Mouse (Mus musculus): Measurements from ENCODE around the gene Egfr. TPM values are rescaled to one million over a fixed set of nuclear protein-coding genes. Genes with fewer than 3 reads are reported as not detected.

Gene Egfr
- total RNA-seq, 4 experiments from 2014 or later, result 3.5 to 12.1 (median 8.5) TPM

DNA sequence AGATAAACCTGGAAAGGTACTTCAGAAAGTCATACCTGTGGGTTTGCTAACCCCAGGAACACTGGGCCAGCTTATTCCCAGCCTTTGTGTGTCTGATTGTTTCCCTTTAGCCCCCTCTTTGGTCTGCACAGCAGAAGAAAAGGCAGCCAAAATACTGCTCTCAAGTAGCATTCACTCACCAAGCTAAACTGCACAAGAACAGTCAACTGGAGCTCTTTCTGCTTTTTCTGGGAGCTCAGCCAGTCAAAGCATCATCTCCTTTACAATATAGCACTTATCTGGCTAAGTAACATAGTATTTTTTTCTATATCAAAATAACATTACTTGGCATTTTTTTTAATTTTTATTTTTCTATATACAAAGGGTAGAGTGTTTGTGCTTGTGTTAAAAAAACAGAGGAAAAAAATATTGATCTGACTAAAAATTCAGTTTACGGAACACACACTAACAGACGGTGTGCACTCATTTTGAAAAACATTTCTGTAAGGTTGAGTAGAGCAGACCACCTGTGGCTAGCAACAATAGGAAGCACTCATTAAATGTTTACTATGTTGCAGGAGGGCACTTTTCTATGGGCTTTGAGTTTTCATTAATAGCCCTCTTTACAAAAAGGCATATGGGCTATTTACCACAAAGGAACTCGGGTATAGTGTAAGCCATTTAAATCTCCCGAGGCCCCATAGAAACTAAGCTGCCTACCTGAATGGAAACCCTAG lies 72.0 kb downstream of the Egfr start:
- DNase-seq (ENCODE audit: low spot score in 2 of 2), result no peak

DNA sequence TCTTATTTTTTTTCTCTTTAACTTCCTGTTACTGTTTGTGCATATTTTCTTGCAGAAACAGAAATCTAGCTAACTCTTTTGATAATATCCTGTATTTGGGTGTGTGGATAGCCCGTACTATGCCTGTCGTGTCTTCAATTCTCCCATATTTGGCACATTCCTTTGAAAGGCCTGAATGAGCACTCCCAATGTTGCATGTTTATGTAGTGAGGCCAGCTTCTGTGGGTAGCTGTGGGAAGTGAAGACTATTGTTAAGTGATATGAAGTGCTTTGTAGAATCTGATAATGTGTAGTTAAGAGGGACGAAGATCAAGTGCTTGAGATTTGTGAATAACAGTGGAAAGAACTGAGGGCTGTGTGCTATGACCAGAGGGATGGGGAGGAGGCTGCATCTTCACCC lies 77.5 kb downstream of the Egfr start:
- no peak for DNase-seq (ENCODE audit: low spot score in 2 of 2)

GRCm38 (mm10) chr11:16830531-16831227 lies 78.7 kb downstream of the Egfr start:
- no peak for DNase-seq (ENCODE audit: low spot score in 2 of 2)

DNA sequence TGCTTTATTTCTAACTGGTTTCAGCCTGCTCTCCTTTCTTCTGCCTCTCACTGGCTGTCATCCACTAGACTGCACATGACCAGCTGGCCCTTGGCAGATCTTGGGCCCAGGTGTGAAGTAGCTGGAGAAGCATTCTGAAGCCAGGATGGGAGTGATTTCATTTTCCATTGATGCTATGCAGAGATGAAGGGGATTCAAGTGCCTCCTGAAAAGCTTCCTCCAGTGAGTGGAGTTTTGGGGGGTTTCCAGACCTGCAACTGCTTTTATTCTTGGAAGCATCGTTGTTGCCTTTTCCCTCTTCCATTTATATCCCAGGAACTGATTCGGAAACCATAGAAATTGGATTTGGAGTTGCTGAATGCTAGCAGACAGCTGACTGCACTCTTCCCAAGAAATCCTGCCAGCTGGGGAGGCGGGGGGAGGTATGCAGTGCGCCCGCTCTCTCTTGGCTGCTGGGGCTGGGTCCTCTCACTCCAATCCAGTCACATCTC lies 80.0 kb downstream of the Egfr start:
- peak in 1 of 2 experiments; percentile 26 for DNase-seq (ENCODE audit: low spot score in 2 of 2)

GRCm38 (mm10) chr11:16838772-16839171 lies 86.8 kb downstream of the Egfr start:
- DNase-seq (ENCODE audit: low spot score in 2 of 2), result no peak

- DNase-seq (ENCODE audit: low spot score in 2 of 2), result no peak
These were observed 90.9 kb downstream of the Egfr start for GRCm38 (mm10) chr11:16842924-16843323.

DNA sequence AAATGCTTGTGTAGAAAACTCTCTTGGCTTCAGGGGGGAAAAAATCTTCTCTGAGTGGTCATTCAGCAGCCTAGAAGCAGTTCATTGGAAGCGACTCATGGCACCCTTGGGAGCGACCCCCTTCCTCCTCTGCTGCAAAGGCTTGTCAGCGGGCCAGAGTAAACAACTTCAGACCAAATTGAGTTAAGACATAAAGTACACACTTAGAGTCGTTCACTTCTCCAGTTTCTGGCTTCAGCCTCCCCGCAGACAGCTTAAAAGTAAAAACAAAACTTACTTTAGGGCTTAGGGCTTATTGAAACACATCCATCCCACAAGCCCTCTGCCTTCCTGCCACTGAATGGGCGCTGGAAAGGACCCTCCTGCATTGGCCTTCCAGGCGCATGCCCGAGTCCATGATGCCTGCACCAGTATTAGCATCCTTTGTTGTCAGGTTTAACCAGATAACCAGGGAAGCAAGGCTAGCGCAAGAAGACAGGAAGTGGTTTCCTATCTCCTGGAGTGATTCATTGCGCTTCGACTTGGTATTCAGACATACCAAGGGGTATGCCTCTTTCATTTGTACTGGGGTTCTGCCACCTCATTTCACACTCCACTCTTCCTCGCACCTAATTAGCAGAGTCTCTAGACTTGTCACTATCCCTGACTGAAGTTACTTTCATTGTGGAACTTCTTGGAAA lies 92.0 kb downstream of the Egfr start:
- DNase-seq (ENCODE audit: low spot score in 2 of 2), result peak in 1 of 2 experiments; percentile 23

- DNase-seq (ENCODE audit: low spot score in 2 of 2), result peak; percentile 13 to 28
These were observed 96.9 kb downstream of the Egfr start for GRCm38 (mm10) chr11:16848881-16849280.

GRCm38 (mm10) chr11:16851361-16851760 lies 99.4 kb downstream of the Egfr start:
- no peak for DNase-seq (ENCODE audit: low spot score in 2 of 2)

GRCm38 (mm10) chr11:16854111-16854510 lies 102.1 kb downstream of the Egfr start:
- no peak for DNase-seq (ENCODE audit: low spot score in 2 of 2)

DNA sequence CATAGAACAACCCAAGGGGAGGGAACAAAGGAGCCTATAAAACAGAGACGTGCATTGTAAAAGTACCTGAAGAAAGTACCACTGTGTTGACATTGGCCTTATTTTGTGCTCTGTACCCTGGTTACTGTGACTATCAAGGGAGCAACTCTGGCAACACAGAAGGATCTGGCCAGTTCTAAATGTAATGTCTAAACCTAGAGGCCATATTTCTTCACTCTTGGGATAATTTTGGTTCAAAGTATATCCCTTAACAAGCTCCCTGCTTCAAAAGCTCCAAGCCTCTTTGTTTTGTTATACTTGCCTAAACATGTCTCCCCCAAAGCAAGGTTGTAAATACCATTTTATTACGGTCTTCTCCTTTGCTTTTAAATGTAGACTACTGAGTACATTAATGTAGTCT lies 105.3 kb downstream of the Egfr start:
- DNase-seq (ENCODE audit: low spot score in 2 of 2), result no peak

- no peak for DNase-seq (ENCODE audit: low spot score in 2 of 2)
These were observed 109.0 kb downstream of the Egfr start for GRCm38 (mm10) chr11:16861037-16861436.

- no peak for DNase-seq (ENCODE audit: low spot score in 2 of 2)
These were observed 111.5 kb downstream of the Egfr start for GRCm38 (mm10) chr11:16863547-16863946.

- peak; percentile 22 to 38 for DNase-seq (ENCODE audit: low spot score in 2 of 2)
These were observed 113.1 kb downstream of the Egfr start for GRCm38 (mm10) chr11:16864980-16865561.

GRCm38 (mm10) chr11:16868051-16868450 lies 116.0 kb downstream of the Egfr start:
- no peak for DNase-seq (ENCODE audit: low spot score in 2 of 2)

DNA sequence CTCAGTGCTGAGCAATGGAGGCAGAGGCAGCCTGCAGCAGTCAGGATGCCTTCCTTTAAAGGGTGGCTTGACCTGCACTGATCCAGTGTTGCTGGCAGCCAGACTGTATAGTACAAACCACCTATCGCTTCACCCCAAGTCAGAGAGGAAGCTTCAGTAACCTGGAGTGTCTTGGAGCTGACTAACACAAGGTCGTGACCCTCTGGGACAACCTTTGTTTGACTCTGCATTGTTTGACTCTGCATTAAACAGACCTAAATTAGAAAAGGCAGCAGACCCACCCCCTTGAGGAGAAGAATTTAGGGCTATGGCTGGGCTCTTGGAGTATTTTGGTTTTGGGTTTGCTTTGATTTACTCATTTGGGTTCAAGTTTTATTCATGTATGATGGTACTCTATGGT lies 117.5 kb downstream of the Egfr start:
- no peak for DNase-seq (ENCODE audit: low spot score in 2 of 2)

- peak; percentile 34 to 45 for DNase-seq (ENCODE audit: low spot score in 2 of 2)
These were observed 119.1 kb downstream of the Egfr start for GRCm38 (mm10) chr11:16871120-16871519.

GRCm38 (mm10) chr11:16877676-16878378 lies 125.8 kb downstream of the Egfr start:
- DNase-seq (ENCODE audit: low spot score in 2 of 2), result no peak

- DNase-seq (ENCODE audit: low spot score in 2 of 2), result no peak
These were observed 129.9 kb downstream of the Egfr start for GRCm38 (mm10) chr11:16881932-16882331.

GRCm38 (mm10) chr11:16886152-16886551 lies 134.1 kb downstream of the Egfr start:
- DNase-seq (ENCODE audit: low spot score in 2 of 2), result no peak

DNA sequence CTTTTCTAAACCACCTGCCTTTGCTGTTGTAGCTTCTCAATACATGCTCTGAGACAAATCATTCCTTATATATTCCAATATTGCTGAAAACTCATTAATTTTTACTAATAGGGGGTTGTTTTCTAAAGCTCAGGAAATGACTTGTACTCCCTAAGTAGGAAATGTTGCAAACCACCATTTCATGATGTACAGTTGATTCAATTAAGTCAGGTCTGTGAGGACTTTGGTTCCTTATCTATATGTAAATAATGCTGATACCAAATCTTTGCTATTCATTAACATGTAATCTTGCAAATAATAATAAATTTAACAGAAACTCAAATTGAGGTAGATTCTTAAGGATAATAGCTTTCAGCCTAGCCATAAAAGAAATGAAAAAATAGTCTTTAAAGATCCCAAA lies 136.1 kb downstream of the Egfr start:
- DNase-seq (ENCODE audit: low spot score in 2 of 2), result no peak
